Mouse (Mus musculus) lung, embryonic 14.5 days (tissue): ENCODE results near the gene Agr2. TPM values are rescaled to one million over a fixed set of nuclear protein-coding genes. Genes with fewer than 3 reads are reported as not detected.
A peak's percentile ranks its signal among the peaks of the same experiment; 100 is the strongest.

Experiments used
- ATAC-seq: fragments of 200-750 bp; cut with Nextera tagmentation; 2 replicates; pipeline ENCODE4 v1.8.0; 2017; ENCODE audit warnings: mild to moderate bottlenecking, moderate TSS enrichment, moderate library complexity; ENCODE audit not compliant: insufficient read depth
- DNase-seq: peaks from one replicate; pipeline ENCODE4 v3.0.0-alpha.2; 2015
- H3K27ac ChIP-seq: fragments of 300-500 bp; sonication (generic); 2 replicates; pipeline ENCODE4 v1.5.1; 2014; ENCODE audit warnings: low read depth, mild to moderate bottlenecking, moderate library complexity
- H3K27me3 ChIP-seq: fragments of 300-500 bp; sonication (generic); 2 replicates; pipeline ENCODE4 v1.6.1; 2014; ENCODE audit warnings: low read length, control low read depth; ENCODE audit not compliant: insufficient read depth
- H3K36me3 ChIP-seq: fragments of 300-500 bp; sonication (generic); 2 replicates; pipeline ENCODE4 v1.6.1; 2014; ENCODE audit warnings: control low read depth; ENCODE audit not compliant: insufficient read depth
- H3K4me1 ChIP-seq: fragments of 300-500 bp; sonication (generic); 2 replicates; pipeline ENCODE4 v1.6.1; 2014; ENCODE audit warnings: antibody characterized with exemption, control low read depth; ENCODE audit not compliant: insufficient read depth
- H3K4me2 ChIP-seq: fragments of 300-500 bp; sonication (generic); 2 replicates; pipeline ENCODE4 v1.6.1; 2014; ENCODE audit warnings: mild to moderate bottlenecking
- H3K4me3 ChIP-seq: fragments of 300-500 bp; sonication (generic); 2 replicates; pipeline ENCODE4 v1.5.1; 2014; ENCODE audit warnings: low read depth, low read length
- H3K9ac ChIP-seq: fragments of 300-500 bp; sonication (generic); 2 replicates; pipeline ENCODE4 v1.6.1; 2014
- H3K9me3 ChIP-seq: fragments of 300-500 bp; sonication (generic); 2 replicates; pipeline ENCODE4 v1.6.1; 2016; ENCODE audit warnings: low read depth, low read length, control low read depth
- CTCF ChIP-seq: IDR thresholded peaks from 2 replicates; pipeline ENCODE4 v1.5.1; 2016; ENCODE audit warnings: antibody characterized with exemption, low read depth
- WGBS: fragments of 180-500 bp; shearing (Covaris S2); extraction: QIAGEN DNeasy Blood & Tissue Kit; methylation state at CpG from one replicate; pipeline ENCODE4 v1.1.7; 2014; 5-methylcytosine and 5-hydroxymethylcytosine counted together
- polyA plus RNA-seq: library from polyadenylated mRNA; unstranded; fragments of >200 nt; fragmentation: Nextera tagmentation; extraction: Ambion mirVana; gene quantifications from 2 replicates; pipeline ENCODE4 v1.2.1, GENCODE M21; 2014

Agr2 gene
- polyA plus RNA-seq, 1 experiment from 2014 or later, result 0.41 TPM

- no peak for DNase-seq
- Histone ChIP-seq H3K4me3 (no peak overlapping the region), H3K4me2 (no peak overlapping the region), H3K4me1 (no peaks in the 10 kb centered on the region), H3K36me3 (no peaks in the 10 kb centered on the region), H3K27ac (no peak overlapping the region), H3K9me3 (no peaks in the 10 kb centered on the region), H3K9ac (no peak overlapping the region), H3K27me3 (no peaks in the 10 kb centered on the region)
- no peak for TF ChIP-seq CTCF
- WGBS, result 57% methylated on average over 5 of the region's 5 CpGs
- ATAC-seq, result no peak
Observed at GRCm38 (mm10) chr12:35979625-35980024, 13.1 kb upstream of the Agr2 start.

- no peaks in the 10 kb centered on the region for H3K27me3 ChIP-seq
- no peaks in the 10 kb centered on the region for H3K36me3 ChIP-seq
- DNase-seq (peak; percentile 77), ATAC-seq (peak; percentile 96)
- 24% methylated on average over 6 of the region's 6 CpGs for WGBS
- H3K4me1 ChIP-seq, result no peaks in the 10 kb centered on the region
- no peaks in the 10 kb centered on the region for H3K9me3 ChIP-seq
- TF ChIP-seq CTCF, result no peak
- H3K4me2 ChIP-seq, result no peak overlapping the region
- 0 out of 2 replicates have a peak overlapping the region, but pooled peaks have one; percentile 20 for H3K27ac ChIP-seq
- no peak overlapping the region for H3K9ac ChIP-seq
- no peak overlapping the region for H3K4me3 ChIP-seq
Observed at GRCm38 (mm10) chr12:35981732-35982360, 10.9 kb upstream of the Agr2 start.

DNA sequence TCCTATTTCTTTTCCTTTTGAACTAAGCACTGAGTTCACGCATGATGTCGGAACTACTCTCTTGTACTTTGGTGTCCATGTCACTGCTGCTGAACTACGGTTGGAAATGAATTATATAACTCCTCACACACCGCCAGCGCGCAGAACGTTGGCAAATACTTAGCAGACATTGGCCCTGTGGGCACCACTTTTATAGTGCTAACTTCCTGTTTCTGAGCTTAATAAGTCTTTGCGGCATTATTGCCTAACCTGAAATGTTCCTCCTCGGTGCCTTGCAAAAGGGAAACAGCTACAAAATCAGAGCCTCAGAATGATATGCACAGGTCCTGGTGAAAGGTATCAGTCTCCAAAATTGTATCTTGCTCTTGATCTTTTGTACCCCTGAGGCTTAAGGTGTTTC is 9.2 kb upstream of the Agr2 start:
- ATAC-seq (no peak), DNase-seq (no peak)
- H3K27ac ChIP-seq, result no peak overlapping the region
- H3K4me1 ChIP-seq, result no peaks in the 10 kb centered on the region
- H3K9ac ChIP-seq, result no peak overlapping the region
- TF ChIP-seq CTCF, result no peak
- WGBS, result 90% methylated on average over 9 of the region's 9 CpGs
- no peaks in the 10 kb centered on the region for H3K36me3 ChIP-seq
- no peaks in the 10 kb centered on the region for H3K27me3 ChIP-seq
- H3K4me3 ChIP-seq, result no peak overlapping the region
- H3K9me3 ChIP-seq, result no peaks in the 10 kb centered on the region
- H3K4me2 ChIP-seq, result no peak overlapping the region

DNA sequence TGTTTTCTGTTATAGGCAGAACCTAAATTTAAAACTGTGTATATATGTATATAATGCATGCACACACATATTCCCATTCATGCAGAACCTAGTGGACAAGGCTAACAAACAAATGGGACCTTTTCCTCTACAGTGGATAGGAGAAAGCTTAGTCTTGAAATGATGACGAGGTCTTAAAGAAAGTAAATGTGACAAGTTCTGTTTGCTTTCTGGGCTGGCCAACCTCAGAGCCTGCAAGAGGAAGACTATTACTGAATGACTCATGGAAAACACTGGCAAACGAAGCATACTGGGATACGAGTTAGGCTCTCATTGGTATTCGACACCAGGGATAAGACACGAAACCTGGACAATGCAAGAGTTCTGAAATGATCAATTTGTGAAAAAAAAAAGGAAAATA is 8.0 kb upstream of the Agr2 start:
- no peak for DNase-seq
- no peaks in the 10 kb centered on the region for H3K4me1 ChIP-seq
- no peak overlapping the region for H3K27ac ChIP-seq
- no peak for ATAC-seq
- no peaks in the 10 kb centered on the region for H3K36me3 ChIP-seq
- TF ChIP-seq CTCF, result no peak
- no peak overlapping the region for H3K4me2 ChIP-seq
- H3K27me3 ChIP-seq, result no peaks in the 10 kb centered on the region
- H3K9me3 ChIP-seq, result no peaks in the 10 kb centered on the region
- WGBS, result 85% methylated on average over 5 of the region's 5 CpGs
- H3K4me3 ChIP-seq, result no peak overlapping the region
- no peak overlapping the region for H3K9ac ChIP-seq

DNA sequence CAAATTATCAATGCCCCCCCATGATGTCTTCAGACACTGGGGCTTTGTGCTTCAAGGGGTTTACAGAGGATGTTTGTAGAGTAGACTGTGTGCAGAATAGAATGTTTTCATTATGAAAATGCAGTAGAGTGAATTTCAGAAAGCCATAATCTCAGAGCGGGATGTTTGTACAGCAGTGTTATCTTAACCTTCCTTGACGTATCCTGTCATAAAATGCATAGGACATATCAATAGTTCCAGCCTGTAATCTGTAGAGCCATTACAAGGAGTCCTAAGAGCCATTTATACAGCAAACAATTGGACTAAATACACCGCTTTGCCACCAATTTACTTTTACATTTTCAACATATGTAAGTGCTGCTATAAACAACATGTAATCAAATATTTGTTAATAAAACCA is 876 bp downstream of the Agr2 start:
- Histone ChIP-seq H3K9me3 (no peaks in the 10 kb centered on the region), H3K36me3 (no peaks in the 10 kb centered on the region), H3K27me3 (no peaks in the 10 kb centered on the region), H3K4me3 (no peak overlapping the region), H3K4me2 (no peak overlapping the region), H3K4me1 (no peaks in the 10 kb centered on the region), H3K27ac (no peak overlapping the region), H3K9ac (no peak overlapping the region)
- no peak for ATAC-seq
- no peak for DNase-seq
- 51% methylated on average over 3 of the region's 3 CpGs for WGBS
- TF ChIP-seq CTCF, result no peak

DNA sequence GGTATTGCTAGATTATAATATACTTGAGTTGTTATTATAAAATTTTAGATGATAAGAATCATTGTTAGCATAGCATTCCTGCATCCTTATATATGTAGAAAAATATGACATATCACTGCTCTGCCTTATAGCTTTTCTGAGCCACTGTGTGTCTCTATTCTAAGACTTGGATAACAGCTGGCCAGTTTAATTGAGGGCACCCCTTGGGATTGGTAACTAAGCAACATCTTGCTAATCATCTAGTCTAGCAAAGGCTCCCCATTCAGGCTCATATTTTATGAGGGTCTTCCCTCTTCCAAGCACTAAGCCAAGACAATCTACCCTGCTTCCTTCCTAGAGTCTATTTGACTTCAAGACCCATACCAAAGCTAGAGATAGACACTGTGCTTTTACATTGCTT is 1.4 kb downstream of the Agr2 start:
- H3K4me3 ChIP-seq, result no peak overlapping the region
- ATAC-seq, result no peak
- no peaks in the 10 kb centered on the region for H3K36me3 ChIP-seq
- no peaks in the 10 kb centered on the region for H3K27me3 ChIP-seq
- no peaks in the 10 kb centered on the region for H3K9me3 ChIP-seq
- H3K4me2 ChIP-seq, result no peak overlapping the region
- H3K4me1 ChIP-seq, result no peaks in the 10 kb centered on the region
- DNase-seq, result no peak
- H3K27ac ChIP-seq, result no peak overlapping the region
- no peak for TF ChIP-seq CTCF
- no peak overlapping the region for H3K9ac ChIP-seq

GRCm38 (mm10) chr12:35995799-35996198 is 3.1 kb downstream of the Agr2 start:
- WGBS, result 27% methylated on average over 5 of the region's 5 CpGs
- ATAC-seq (0 out of 2 replicates have a peak, but pooled peaks have one; percentile 69), DNase-seq (peak; percentile 85)
- Histone ChIP-seq H3K27me3 (no peaks in the 10 kb centered on the region), H3K9ac (no peak overlapping the region), H3K4me1 (no peaks in the 10 kb centered on the region), H3K4me3 (no peak overlapping the region), H3K27ac (no peak overlapping the region), H3K9me3 (no peaks in the 10 kb centered on the region), H3K36me3 (no peaks in the 10 kb centered on the region), H3K4me2 (no peak overlapping the region)
- peak; percentile 65 for TF ChIP-seq CTCF
